Mouse (Mus musculus): Measurements from ENCODE around the gene Ank2. TPM values are rescaled to one million over a fixed set of nuclear protein-coding genes. Genes with fewer than 3 reads are reported as not detected.
"Not testable (repeated sequence)": the region's sequence is repeated elsewhere in the genome, so short reads cannot be mapped to it uniquely, and the experiment has no call there.

Ank2 gene
- total RNA-seq, 2 experiments from 2014 or later = 905 to 944 TPM

DNA sequence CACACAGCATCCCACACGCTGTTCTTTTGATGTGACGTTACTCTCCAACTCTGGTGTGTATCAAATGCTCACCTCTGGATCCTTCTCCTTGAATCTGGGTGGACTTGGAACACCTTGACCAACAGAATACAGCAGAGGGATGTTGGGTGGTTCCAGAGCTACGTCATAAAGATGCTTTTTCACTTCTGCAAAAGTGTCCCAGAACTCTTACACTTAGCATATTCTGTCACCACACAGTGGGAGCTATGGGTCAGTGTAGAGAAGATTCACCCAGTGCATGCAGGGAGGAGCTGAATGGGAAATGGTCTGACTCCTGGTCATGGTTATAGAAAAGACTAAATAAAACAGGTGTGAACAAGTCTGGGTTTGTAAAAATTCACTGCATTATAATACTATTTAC, 6.5 kb downstream of the Ank2 start:
- no peak for DNase-seq (ENCODE audit: low spot score in 2 of 2)
- intact Hi-C loops (cut with DNase I) = no loop called here

DNA sequence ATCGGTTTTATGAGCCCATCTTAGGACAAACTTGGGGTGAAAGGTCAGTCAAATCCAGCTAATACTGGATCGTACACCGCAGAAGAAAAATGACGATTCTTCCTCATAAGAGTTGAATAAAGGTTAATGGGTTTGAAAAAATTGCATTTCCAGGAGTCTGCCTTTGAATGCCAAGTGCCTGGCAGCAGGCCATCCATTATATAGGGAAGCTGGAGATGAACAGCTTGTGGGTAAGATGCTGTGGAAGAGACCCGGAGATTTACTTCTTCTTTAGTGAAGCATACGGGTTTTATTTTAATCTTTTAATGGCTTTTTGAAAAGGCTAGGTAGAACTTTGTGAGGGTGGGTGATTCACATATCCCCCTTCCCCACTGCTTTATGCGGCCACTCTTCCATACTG, 11.8 kb downstream of the Ank2 start:
- intact Hi-C loops (cut with DNase I) = no loop called here

DNA sequence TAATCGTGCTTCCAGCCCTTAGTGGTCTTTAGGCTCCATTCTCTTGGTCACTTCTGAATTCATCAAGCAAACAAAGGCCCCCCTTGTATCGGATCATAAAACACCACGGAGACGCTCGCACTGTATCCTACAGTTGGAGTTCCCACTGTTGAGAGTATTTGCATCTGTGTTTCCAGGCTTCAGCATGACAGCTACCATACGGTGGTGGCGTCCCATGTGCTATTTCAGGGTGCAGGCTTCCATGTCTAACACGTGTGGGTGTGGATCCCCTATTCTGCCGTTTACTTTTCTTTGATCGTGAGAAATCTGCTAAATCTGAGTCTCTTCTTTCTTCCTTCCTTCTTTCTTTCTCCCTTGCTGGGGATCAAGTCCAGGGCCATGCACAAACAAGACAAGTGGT, 14.0 kb downstream of the Ank2 start:
- intact Hi-C loops (cut with DNase I) = no loop called here
- peak; percentile 49 to 86 for DNase-seq (ENCODE audit: low spot score in 2 of 2)

More for the DNA sequence above, 11.8 kb downstream of the Ank2 start:
- peak; percentile 30 to 37 for DNase-seq (ENCODE audit: low spot score in 2 of 2)

DNA sequence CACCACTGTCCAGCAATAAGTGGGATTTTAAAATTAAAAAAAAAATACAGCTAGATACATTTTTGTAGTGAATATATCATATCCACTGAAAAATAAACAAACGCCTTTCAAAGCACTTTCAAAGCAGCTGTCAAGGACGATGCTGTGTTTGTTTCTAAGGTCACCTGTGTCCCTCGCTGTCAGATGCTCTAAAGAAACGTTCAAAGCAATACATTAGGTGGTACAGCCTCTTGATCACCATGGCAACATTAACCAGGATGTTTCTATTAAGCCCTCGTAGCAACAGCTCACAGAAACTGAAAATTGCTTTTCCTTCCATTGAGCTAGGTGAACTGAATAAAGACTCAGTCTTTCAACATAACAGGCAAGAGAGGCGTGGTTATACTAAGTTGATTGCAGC, 17.5 kb downstream of the Ank2 start:
- intact Hi-C loops (cut with DNase I) = no loop called here
- DNase-seq (ENCODE audit: low spot score in 2 of 2) = no peak

DNA sequence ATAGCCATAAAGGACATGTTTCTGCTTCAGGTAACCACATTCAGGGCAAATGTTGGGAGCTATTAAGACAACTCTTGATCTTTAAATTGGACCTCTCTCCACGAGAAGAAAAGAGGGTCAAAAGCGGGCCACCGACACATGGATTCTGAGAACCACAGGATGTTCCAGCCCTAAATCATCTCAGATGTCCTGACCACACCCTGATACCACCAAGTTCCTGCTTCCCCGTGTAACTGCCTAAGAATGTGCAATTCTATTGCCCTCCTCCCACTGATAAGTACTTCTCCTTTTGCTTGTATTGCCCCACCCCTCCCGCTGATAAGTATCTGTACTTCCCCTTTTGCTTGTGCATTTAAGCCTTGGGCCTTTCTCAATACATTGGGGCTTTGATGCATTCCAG, 18.8 kb downstream of the Ank2 start:
- DNase-seq (ENCODE audit: low spot score in 2 of 2); intact Hi-C loops (cut with DNase I): not testable (repeated sequence)

DNA sequence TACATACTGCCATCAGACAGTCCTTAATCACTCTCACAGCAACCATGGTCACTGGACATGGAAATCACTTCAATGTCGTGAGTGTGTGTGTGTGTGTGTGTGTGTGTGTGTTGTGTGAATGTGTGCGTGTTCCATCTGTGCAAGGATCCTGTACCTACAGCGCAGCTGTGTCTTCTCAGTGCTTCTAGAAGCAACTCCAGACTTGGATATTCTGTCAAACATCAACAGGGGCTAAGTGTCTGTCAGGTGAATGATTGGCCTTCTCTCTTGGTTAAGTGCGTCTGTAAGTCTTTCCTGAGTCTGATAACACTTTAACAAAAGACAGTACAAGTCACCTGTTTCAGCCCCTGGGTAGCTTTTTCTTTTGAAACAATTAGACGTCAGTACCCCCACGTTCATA, 25.0 kb downstream of the Ank2 start:
- intact Hi-C loops (cut with DNase I) = no loop called here
- DNase-seq (ENCODE audit: low spot score in 2 of 2) = no peak

DNA sequence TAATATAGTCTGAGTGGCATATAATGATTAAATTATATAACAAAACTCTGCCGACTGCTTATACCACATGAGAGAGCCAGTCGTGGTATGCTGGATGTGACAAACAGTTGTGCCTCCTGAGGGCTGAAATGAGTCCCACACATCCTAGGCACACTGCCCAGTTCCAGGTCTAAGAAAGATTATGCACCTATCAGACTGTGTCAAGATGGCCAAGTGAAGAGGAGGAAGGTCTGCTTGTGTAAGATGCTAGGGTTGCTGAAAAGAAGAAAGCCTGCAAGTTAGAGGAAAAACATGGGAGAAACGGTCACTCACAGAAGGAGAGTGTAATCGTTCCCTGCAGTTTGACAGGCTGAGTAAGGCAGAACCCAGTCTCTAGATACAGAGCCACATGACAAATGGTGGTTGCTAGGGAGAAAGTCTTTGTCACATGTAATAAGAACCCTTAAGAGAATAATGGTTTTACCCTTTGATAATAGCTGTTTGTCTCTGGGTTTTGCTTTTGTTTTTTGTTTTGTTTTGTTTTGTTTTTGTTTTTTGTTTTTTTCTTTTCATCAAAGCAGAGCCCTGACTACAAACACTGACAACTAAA, 29.9 kb downstream of the Ank2 start:
- DNase-seq (ENCODE audit: low spot score in 2 of 2) = peak; percentile 7 to 10
- intact Hi-C loops (cut with DNase I) = no loop called here

DNA sequence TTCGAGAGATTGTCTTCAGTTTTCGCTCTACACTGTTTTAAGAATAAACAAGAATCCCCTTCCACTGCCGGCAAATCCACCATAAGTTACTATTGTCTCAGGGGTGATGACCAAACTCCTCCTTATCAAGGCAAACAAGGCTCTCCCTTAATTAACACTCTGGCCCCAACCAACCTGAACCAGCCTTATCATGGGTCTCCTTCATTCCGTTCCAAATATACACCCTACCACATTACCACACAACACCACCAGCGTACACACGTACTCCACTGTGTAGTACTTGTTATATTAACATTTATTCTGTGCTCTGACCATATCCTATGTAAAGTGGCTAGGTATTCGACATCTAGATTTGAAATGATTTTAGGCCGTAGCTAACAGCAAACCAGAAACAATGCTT, 30.6 kb downstream of the Ank2 start:
- intact Hi-C loops (cut with DNase I) = no loop called here
- no peak for DNase-seq (ENCODE audit: low spot score in 2 of 2)

DNA sequence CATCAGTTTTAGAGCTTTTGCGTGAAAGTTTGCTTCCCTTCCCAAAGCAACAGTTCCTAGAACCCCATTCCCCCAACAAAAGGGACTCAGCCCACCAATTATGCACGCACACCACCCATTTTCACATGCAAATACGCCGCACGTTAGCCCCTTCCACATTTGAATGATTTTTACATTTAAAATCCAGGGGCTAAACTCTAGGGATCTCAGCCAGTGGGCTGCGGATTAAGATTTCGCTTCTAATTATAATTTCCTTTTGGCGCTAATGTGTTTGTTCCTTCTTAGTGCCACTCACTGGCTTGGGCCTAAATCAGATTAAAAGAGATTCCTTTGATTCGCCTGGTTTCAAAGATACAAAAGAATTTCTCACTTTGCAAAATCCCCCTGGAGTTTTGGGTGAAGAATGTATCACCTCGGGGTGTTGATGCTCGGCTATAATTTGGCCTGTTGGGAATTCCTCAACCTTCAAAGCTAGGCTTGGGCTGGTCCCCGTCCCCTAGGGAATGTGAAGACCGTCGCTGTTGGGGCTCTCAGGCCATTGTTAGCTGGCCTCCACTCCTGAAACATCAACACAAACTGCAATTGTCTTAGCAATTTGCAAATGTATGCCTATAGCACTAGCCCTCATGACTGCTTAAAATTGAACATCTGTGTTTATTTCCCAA, 35.2 kb downstream of the Ank2 start:
- intact Hi-C loops (cut with DNase I) = no loop called here

DNA sequence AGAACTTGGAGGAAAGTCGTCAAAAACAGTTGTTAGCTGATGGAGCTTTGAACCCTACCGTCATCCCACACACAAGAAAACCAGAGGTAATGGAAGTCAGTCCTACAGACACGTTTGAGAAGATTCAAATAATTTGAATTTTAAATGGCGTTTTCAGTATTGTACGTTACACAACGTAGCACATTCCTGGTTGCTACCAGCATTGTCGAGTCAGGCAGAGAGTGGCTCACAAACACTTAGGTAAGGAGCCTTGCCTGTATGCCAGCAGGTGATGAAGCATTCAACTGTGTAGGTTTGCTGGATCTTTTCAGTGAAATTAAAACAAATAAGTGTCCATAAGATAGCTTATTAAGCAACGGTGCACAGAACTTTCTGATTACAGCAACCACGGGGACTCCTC, 36.0 kb downstream of the Ank2 start:
- no peak for DNase-seq (ENCODE audit: low spot score in 2 of 2)
- intact Hi-C loops (cut with DNase I) = no loop called here

More for the DNA sequence above, 35.2 kb downstream of the Ank2 start:
- DNase-seq (ENCODE audit: low spot score in 2 of 2) = no peak

DNA sequence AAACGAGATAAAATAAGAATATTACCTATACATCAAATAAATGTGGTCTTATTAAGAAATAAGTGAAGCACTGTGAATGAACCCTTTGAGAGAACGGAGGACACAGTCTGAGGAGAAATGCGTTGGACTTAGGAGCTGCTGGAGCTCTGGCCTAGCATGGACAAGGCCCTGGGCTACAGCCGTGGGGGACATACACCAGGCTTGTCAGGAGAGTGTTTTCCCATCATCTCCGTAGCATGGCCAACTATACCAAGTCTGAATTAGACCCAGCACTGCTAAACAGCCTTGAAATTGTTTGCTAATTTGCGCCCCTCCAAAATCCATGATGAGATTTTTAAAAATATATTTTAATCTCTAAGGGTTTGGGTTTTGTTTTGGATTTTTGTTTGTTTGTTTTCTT, 36.7 kb downstream of the Ank2 start:
- no peak for DNase-seq (ENCODE audit: low spot score in 2 of 2)

DNA sequence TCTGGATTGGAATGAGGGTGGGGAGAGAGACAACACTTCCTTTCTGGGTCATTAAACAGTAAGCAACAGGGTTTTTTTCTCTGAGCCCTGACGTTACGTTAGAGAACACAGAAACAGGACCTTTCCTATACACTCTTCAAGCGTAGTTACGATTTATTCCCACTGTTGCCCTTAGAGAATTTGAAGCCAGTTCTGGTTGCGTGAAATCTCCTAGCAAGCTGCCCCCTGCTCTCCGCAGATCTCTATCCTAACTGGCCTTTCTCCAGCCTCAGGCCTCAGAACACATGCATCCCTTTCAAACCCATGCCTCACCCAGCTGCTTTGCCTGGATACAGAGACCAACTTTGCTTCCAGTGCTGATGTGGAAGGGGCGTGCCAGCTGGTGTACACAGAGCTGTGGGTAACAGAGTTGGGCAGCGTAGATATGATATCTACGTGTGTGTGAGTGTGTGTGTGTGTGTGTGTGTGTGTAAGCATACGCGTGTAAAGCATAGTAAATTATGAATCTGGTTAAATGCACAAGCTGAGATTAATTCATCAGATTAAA, 38.2 kb downstream of the Ank2 start:
- intact Hi-C loops (cut with DNase I) = no loop called here

More for the DNA sequence above, 36.7 kb downstream of the Ank2 start:
- intact Hi-C loops (cut with DNase I) = no loop called here

DNA sequence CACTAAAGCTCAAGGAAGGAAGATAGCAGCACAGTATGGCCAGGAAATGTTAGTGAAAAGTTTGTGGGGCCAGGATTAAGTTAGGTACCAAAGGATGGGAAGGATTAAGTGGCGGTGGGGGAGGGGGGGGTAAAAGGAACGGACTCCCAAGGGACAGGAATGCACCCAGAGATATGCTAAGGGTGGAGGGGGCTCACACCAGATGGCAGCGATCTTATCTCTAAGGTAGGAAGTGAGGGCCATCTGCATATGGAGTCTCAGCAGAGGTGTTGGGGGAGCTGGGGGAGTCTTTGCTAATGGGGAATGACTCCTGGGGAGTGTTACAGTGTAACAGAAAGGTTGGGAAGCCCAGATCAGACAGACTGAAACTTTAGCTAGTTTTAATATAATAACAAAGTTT, 39.3 kb downstream of the Ank2 start:
- intact Hi-C loops (cut with DNase I) = loop anchor here (10.0 kb wide), 1 partner anchor 305 kb away; no protein-coding TSS in a partner anchor

More for the DNA sequence above, 38.2 kb downstream of the Ank2 start:
- no peak for DNase-seq (ENCODE audit: low spot score in 2 of 2)

DNA sequence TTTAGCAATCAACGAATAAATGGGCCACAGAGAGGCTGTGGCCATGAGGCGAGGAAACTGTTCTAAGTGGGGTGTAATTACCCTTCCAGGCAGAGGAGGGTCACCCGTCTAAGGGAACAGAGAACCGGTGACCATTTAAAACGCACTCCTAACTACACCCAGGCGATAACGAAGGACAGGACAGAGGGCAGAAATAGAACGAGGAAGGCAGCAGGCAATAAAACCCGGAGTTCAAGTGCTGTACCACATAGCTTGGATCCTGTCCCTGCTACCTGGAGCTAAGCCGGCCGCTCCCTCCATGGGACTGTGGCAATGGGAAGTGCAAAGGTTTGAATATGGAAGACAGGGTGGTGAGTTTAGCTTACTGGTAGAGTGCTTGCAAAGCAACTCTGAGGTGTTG, 40.2 kb downstream of the Ank2 start:
- intact Hi-C loops (cut with DNase I) = loop anchor here (10.0 kb wide), 1 partner anchor 306 kb away; no protein-coding TSS in a partner anchor
- no peak for DNase-seq (ENCODE audit: low spot score in 2 of 2)

More for the DNA sequence above, 39.3 kb downstream of the Ank2 start:
- DNase-seq (ENCODE audit: low spot score in 2 of 2) = no peak

DNA sequence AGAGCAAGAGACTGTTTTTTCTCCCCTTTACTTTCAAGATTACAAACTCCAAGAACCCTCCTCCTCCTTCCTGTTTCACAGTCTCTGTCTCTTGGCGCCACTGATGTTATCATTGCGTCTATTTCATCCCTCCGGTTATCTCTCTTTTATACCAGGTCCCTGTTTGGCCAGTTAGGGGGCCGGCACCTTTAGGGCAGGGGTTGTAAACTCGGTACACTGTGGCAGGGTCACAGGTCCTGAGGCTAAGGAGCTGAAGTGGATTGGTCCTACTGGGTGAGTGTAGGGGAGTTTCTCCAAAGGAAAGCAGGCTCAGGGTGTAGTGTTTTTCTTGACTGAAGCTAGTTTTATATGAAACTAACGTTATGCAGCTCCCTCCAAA, 40.7 kb downstream of the Ank2 start:
- DNase-seq (ENCODE audit: low spot score in 2 of 2) = no peak
- intact Hi-C loops (cut with DNase I) = loop anchor here (10.0 kb wide), 1 partner anchor 306 kb away; no protein-coding TSS in a partner anchor

DNA sequence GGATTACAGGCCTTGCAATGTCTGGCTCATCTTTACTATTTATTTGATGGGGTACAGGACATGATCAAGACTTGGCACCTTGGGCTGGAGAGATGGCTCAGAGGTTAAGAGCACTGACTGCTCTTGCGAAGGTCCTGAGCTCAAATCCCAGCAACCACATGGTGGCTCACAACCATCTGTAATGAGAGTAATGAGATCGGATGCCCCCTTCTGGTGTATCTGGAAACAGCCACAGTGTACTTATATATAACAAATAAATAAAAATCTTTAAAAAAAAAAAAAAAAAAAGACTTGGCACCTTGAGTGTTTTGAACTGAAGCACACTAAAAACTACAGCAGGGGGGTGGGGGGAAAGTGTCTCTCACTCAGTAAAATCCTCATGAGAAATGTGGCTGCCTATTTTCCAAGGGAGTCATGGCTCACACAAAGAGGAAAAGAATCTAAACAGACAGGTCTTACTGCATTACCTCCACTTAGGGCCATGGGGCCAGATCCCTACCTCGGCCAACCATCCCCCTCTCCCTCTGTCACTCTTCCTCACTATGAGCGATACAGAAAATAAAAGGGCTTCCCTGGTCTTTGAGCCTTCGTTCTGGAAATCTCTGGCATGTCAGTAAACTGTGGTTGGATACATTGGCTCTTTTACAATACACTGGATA, 41.3 kb downstream of the Ank2 start:
- intact Hi-C loops (cut with DNase I) = loop anchor here (10.0 kb wide), 1 partner anchor 307 kb away; no protein-coding TSS in a partner anchor
- DNase-seq (ENCODE audit: low spot score in 2 of 2) = no peak

DNA sequence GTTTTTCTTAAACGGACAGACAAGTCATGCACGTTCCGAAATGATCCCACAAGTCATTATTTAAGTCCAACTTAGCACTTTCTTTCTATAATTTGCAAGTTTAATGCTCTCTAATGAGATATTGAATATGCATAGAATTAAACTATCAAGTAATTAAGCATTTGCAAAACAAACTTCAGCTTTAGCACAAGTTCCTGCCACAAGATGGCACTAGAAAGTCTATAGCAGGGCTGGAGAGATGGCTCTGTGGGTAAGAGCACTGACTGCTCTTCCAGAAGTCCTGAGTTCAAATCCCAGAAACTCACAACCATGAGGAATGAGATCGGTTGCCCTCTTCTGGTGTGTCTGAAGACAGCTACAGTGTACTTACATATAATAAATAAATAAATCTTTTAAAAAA, 45.4 kb downstream of the Ank2 start:
- DNase-seq (ENCODE audit: low spot score in 2 of 2) = peak in 1 of 2 experiments; percentile 11
- intact Hi-C loops (cut with DNase I) = loop anchor here (2.0 to 10.0 kb wide), 2 partner anchors 99 to 311 kb away; partner anchors contain the start of genes Larp7 and Zgrf1

DNA sequence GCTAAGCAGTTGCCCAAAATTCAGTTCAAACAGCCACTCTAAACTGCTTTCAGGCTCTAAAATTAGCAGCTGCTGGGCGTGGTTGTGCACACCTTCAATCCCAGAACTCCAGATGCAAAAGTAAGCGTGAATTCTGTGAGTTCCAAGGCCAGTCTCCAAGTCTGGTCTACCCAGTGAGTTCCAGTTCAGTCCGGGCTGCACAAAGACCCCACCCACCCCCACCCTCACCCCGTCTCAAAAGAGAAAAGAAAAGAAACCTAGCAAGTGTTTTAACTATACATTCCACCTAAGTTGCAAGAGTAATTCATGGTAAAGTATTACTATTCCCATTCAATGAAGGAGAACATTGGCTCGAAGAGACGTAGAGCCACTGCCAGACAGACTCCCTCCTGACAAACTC, 45.9 kb downstream of the Ank2 start:
- intact Hi-C loops (cut with DNase I) = loop anchor here (2.0 to 10.0 kb wide), 2 partner anchors 100 to 312 kb away; partner anchors contain the start of genes Larp7 and Zgrf1
- no peak for DNase-seq (ENCODE audit: low spot score in 2 of 2)

DNA sequence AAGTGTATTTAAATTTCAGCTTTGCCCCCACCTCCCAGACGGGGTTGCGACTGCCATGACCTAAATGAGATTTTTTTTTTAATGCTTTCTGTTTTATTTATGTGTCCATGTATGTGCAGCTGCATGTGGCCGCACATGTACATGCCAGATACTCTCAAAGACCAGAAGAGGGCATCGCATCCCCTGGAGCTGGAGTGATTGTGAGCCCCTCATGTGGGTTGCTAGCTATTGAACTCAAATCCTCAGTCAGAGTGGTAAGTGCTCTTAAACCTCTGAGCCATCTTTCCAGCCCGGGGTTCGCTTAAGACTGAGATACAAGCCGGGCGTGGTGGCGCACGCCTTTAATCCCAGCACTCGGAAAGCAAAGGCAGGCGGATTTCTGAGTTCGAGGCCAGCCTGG, 46.9 kb downstream of the Ank2 start:
- intact Hi-C loops (cut with DNase I) = loop anchor here (2.0 to 10.0 kb wide), 2 partner anchors 101 to 313 kb away; partner anchors contain the start of genes Larp7 and Zgrf1
- no peak for DNase-seq (ENCODE audit: low spot score in 2 of 2)

DNA sequence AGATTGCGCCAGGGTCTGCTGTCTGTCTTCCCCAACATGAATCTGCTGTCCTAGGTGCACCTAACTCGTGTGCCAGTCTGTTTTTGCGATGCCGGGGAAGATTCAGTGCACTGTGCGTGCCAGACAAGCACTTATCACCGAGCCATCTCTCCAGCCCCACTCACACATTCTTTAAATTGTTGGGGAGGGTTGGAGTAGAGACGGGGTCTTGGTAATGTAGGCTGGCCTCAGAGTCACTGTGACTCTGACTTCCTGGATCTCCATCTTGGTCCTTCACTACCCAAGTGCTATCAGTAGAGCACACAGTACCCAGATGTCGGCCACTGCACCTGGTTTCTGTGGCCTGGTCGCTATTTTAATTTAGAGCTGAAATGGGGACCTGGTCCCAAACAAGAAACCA, 47.4 kb downstream of the Ank2 start:
- DNase-seq (ENCODE audit: low spot score in 2 of 2) = no peak
- intact Hi-C loops (cut with DNase I) = loop anchor here (2.0 to 10.0 kb wide), 2 partner anchors 101 to 313 kb away; partner anchors contain the start of genes Larp7 and Zgrf1
